Mouse (Mus musculus): ENCODE data around the gene Kl.

- TF ChIP-seq CTCF (IDR thresholded peaks at IDR 0.05; ENCODE audit: insufficient read depth, low read depth, low read length) (no peak), POLR2A (IDR thresholded peaks at IDR 0.05; ENCODE audit: insufficient read depth, low read depth, low read length) (no peak)
Observed at GRCm38 (mm10) chr5:150937501-150937900, 14.9 kb upstream of the Kl start.

All from olfactory bulb, adult 2 months (tissue).